Mouse (Mus musculus) MEL (cell line): ENCODE measurements around the gene Atp6v1g2. TPM values are rescaled to one million over a fixed set of nuclear protein-coding genes. Genes with fewer than 3 reads are reported as not detected.

ENCODE experiments used
- DNase-seq: peaks from one replicate; pipeline ENCODE4 v3.0.0; 2011; ENCODE audit warnings: low read depth, low spot score
- H3K27ac ChIP-seq: 2 replicates; pipeline ENCODE4 v1.5.1; 2012; ENCODE audit warnings: low read depth, mild to moderate bottlenecking, control low read depth, low read length, moderate library complexity; ENCODE audit not compliant: control insufficient read depth
- H3K27me3 ChIP-seq, 2 experiments: fragments of 150-350 bp in 1 of 2; sonication (generic) in 1 of 2; 2 replicates each; pipeline ENCODE4 v1.6.1; 2012; ENCODE audit warnings: low read length in 2 of 2, mild to moderate bottlenecking in 2 of 2, improper control_type of control experiment in 1 of 2, moderate library complexity in 1 of 2; ENCODE audit not compliant: insufficient read depth in 2 of 2, control insufficient read depth in 1 of 2
- H3K36me3 ChIP-seq, 2 experiments: 2 replicates each; pipeline ENCODE4 v1.6.1; 2012 to 2014; ENCODE audit warnings: low read length in 2 of 2, improper control_type of control experiment in 1 of 2, inconsistent platforms in 1 of 2, mild to moderate bottlenecking in 1 of 2; ENCODE audit not compliant: insufficient read depth in 2 of 2, control insufficient read depth in 1 of 2
- H3K4me1 ChIP-seq, 2 experiments: fragments of 150-350 bp in 1 of 2; sonication (generic) in 1 of 2; 2 replicates each; pipeline ENCODE4 v1.6.1; 2012; ENCODE audit warnings: low read length in 2 of 2, improper control_type of control experiment in 1 of 2, mild to moderate bottlenecking in 1 of 2; ENCODE audit not compliant: insufficient read depth in 2 of 2, control insufficient read depth in 1 of 2
- H3K4me3 ChIP-seq, 2 experiments: fragments of 150-350 bp in 1 of 2; sonication (generic) in 1 of 2; 2 replicates each; pipeline ENCODE4 v1.5.1; 2012; ENCODE audit warnings: low read depth in 2 of 2, low read length in 2 of 2, mild to moderate bottlenecking in 2 of 2, moderate library complexity in 2 of 2, control low read depth in 1 of 2, improper control_type of control experiment in 1 of 2; ENCODE audit not compliant: control insufficient read depth in 1 of 2, insufficient read depth in 1 of 2
- H3K79me2 ChIP-seq: 2 replicates; pipeline ENCODE4 v1.6.1; 2012; ENCODE audit warnings: mild to moderate bottlenecking, low read length, moderate library complexity; ENCODE audit not compliant: control insufficient read depth, poor library complexity, insufficient read depth
- H3K9ac ChIP-seq: 2 replicates; pipeline ENCODE4 v1.6.1; 2012; ENCODE audit warnings: low read depth, mild to moderate bottlenecking, control low read depth, low read length, moderate library complexity; ENCODE audit not compliant: control insufficient read depth, poor library complexity, severe bottlenecking
- H3K9me3 ChIP-seq: fragments of 150-350 bp; sonication (generic); replicated peaks from 2 replicates; pipeline ENCODE4 v1.6.1; 2012; ENCODE audit warnings: mild to moderate bottlenecking, low read length, improper control_type of control experiment, moderate library complexity; ENCODE audit not compliant: insufficient read depth
- BHLHE40 ChIP-seq: IDR thresholded peaks from 2 replicates; pipeline ENCODE4 v1.6.1; 2012; ENCODE audit warnings: low read depth, mild to moderate bottlenecking, inconsistent platforms, low read length, improper control_type of control experiment, borderline replicate concordance
- CHD1 ChIP-seq: IDR thresholded peaks from 2 replicates; pipeline ENCODE4 v1.6.1; 2012; ENCODE audit warnings: low read depth, mild to moderate bottlenecking, inconsistent platforms, low read length, improper control_type of control experiment
- CHD2 ChIP-seq: IDR thresholded peaks from 2 replicates; pipeline ENCODE4 v1.6.1; 2011; ENCODE audit warnings: low read length, improper control_type of control experiment
- ELF1 ChIP-seq: IDR thresholded peaks from 2 replicates; pipeline ENCODE4 v1.6.1; 2014; ENCODE audit warnings: low read depth, mild to moderate bottlenecking, inconsistent platforms, low read length, improper control_type of control experiment, moderate library complexity
- EP300 ChIP-seq, 2 experiments: IDR thresholded peaks; 2 replicates each; pipeline ENCODE4 v1.6.1; 2011; ENCODE audit warnings: improper control_type of control experiment in 2 of 2, low read length in 2 of 2, low read depth in 1 of 2, mild to moderate bottlenecking in 1 of 2
- ETS1 ChIP-seq: IDR thresholded peaks from 2 replicates; pipeline ENCODE4 v1.6.1; 2012; ENCODE audit warnings: low read depth, mild to moderate bottlenecking, inconsistent platforms, low read length, improper control_type of control experiment, moderate library complexity
- GABPA ChIP-seq: IDR thresholded peaks from 2 replicates; pipeline ENCODE4 v1.6.1; 2012; ENCODE audit warnings: low read depth, mild to moderate bottlenecking, inconsistent platforms, low read length, improper control_type of control experiment, moderate library complexity
- HCFC1 ChIP-seq: IDR thresholded peaks from 2 replicates; pipeline ENCODE4 v1.6.1; 2012; ENCODE audit warnings: low read depth, mild to moderate bottlenecking, inconsistent platforms, low read length, improper control_type of control experiment, moderate library complexity
- KAT2A ChIP-seq: conservative IDR thresholded peaks from 2 replicates; pipeline ENCODE4 v1.6.1; 2012; ENCODE audit warnings: low read depth, low read length, improper control_type of control experiment, inconsistent platforms
- MAFK ChIP-seq: IDR thresholded peaks from 2 replicates; pipeline ENCODE4 v1.6.1; 2011; ENCODE audit warnings: low read depth, mild to moderate bottlenecking, low read length, improper control_type of control experiment, borderline replicate concordance
- MEF2A ChIP-seq: IDR thresholded peaks from 2 replicates; pipeline ENCODE4 v1.6.1; 2014; ENCODE audit warnings: low read depth, mild to moderate bottlenecking, inconsistent platforms, low read length, improper control_type of control experiment; ENCODE audit not compliant: poor library complexity, insufficient replicate concordance, severe bottlenecking; ENCODE audit errors: extremely low read depth
- MXI1 ChIP-seq: IDR thresholded peaks from 2 replicates; pipeline ENCODE4 v1.6.1; 2011; ENCODE audit warnings: mild to moderate bottlenecking, low read depth, low read length, improper control_type of control experiment
- MYB ChIP-seq: IDR thresholded peaks from 2 replicates; pipeline ENCODE4 v1.6.1; 2011; ENCODE audit warnings: mild to moderate bottlenecking, low read depth, low read length, improper control_type of control experiment
- NELFE ChIP-seq: IDR thresholded peaks from 2 replicates; pipeline ENCODE4 v1.6.1; 2011; ENCODE audit warnings: low read depth, low read length, improper control_type of control experiment
- NRF1 ChIP-seq: IDR thresholded peaks from 2 replicates; pipeline ENCODE4 v1.6.1; 2014; ENCODE audit warnings: low read depth, mild to moderate bottlenecking, inconsistent platforms, low read length, improper control_type of control experiment, moderate library complexity; ENCODE audit not compliant: poor library complexity, insufficient read depth, severe bottlenecking
- RAD21 ChIP-seq: IDR thresholded peaks from 2 replicates; pipeline ENCODE4 v1.6.1; 2011; ENCODE audit warnings: mild to moderate bottlenecking, low read depth, low read length, improper control_type of control experiment
- RCOR1 ChIP-seq: IDR thresholded peaks from 2 replicates; pipeline ENCODE4 v1.6.1; 2012; ENCODE audit warnings: low read depth, mild to moderate bottlenecking, inconsistent platforms, low read length, improper control_type of control experiment
- SIN3A ChIP-seq: IDR thresholded peaks from 2 replicates; pipeline ENCODE4 v1.6.1; 2012; ENCODE audit warnings: low read length, improper control_type of control experiment, inconsistent platforms
- TAL1 ChIP-seq: IDR thresholded peaks from 2 replicates; pipeline ENCODE4 v1.6.1; 2012; ENCODE audit warnings: mild to moderate bottlenecking, inconsistent platforms, low read length, moderate library complexity, mixed read lengths
- TBP ChIP-seq: IDR thresholded peaks from 2 replicates; pipeline ENCODE4 v1.8.0; 2011; ENCODE audit warnings: low read depth, low read length, improper control_type of control experiment
- UBTF ChIP-seq: IDR thresholded peaks from 2 replicates; pipeline ENCODE4 v1.6.1; 2012; ENCODE audit warnings: low read depth, mild to moderate bottlenecking, inconsistent platforms, low read length, improper control_type of control experiment, moderate library complexity, borderline replicate concordance; ENCODE audit not compliant: insufficient read depth
- USF1 ChIP-seq: IDR thresholded peaks from 2 replicates; pipeline ENCODE4 v1.6.1; 2014; ENCODE audit warnings: low read depth, mild to moderate bottlenecking, inconsistent platforms, low read length, improper control_type of control experiment, moderate library complexity
- USF2 ChIP-seq, 2 experiments: IDR thresholded peaks; 2 replicates each; pipeline ENCODE4 v1.6.1; 2011 to 2012; ENCODE audit warnings: improper control_type of control experiment in 2 of 2, low read length in 2 of 2, borderline replicate concordance in 1 of 2, inconsistent platforms in 1 of 2, low read depth in 1 of 2, mild to moderate bottlenecking in 1 of 2; ENCODE audit not compliant: insufficient read depth in 1 of 2
- ZC3H11A ChIP-seq: IDR thresholded peaks from 2 replicates; pipeline ENCODE4 v1.6.1; 2012; ENCODE audit warnings: low read depth, mild to moderate bottlenecking, inconsistent platforms, low read length, improper control_type of control experiment
- ZKSCAN1 ChIP-seq: IDR thresholded peaks from 2 replicates; pipeline ENCODE4 v1.6.1; 2012; ENCODE audit warnings: low read depth, mild to moderate bottlenecking, inconsistent platforms, low read length, improper control_type of control experiment, moderate library complexity
- ZMIZ1 ChIP-seq: IDR thresholded peaks from 2 replicates; pipeline ENCODE4 v1.6.1; 2012; ENCODE audit warnings: low read depth, mild to moderate bottlenecking, inconsistent platforms, low read length, improper control_type of control experiment, moderate library complexity
- ZNF384 ChIP-seq: IDR thresholded peaks from 2 replicates; pipeline ENCODE4 v1.6.1; 2012; ENCODE audit warnings: low read depth, mild to moderate bottlenecking, inconsistent platforms, low read length, improper control_type of control experiment
- polyA plus RNA-seq, 2 experiments: library from polyadenylated mRNA; stranded (reverse) in 1 of 2; unstranded in 1 of 2; fragments of >175 nt in 1 of 2; fragments of >200 nt in 1 of 2; gene quantifications; 2 replicates each; pipeline versions ENCODE4 v1.2.1 to v1.2.4; 2012; ENCODE audit warnings: low replicate concordance in 2 of 2, low read depth in 1 of 2; ENCODE audit not compliant: insufficient read length in 2 of 2, insufficient read depth in 1 of 2, missing spikeins in 1 of 2
- total RNA-seq: library from RNA; depleted of rRNA; stranded (reverse); fragments of 300-350 nt; gene quantifications from 2 replicates; pipeline ENCODE4 v1.2.3, GENCODE M21; 2012

Atp6v1g2 gene
- total and polyA plus RNA-seq, 3 experiments, result 0.46 to 4.7 TPM; not detected in 1

- no peak for DNase-seq
- TF ChIP-seq CHD1 (no peak), EP300 (IDR thresholded peaks at IDR 0.05; ENCODE audit: low read depth in 1 of 2, low read length in 2 of 2) (no peak), TAL1 (no peak), USF2 (IDR thresholded peaks at IDR 0.05; ENCODE audit: borderline replicate concordance in 1 of 2, insufficient read depth in 1 of 2, low read depth in 1 of 2, low read length in 2 of 2) (no peak), MYB (no peak), BHLHE40 (no peak), NELFE (no peak), MAFK (no peak), TBP (no peak), ELF1 (no peak), GABPA (no peak), ZMIZ1 (no peak)
- Histone ChIP-seq H3K79me2 (no peaks in the 10 kb centered on the region; the same call in 1 of the 2 replicates), H3K27me3 (no peaks in the 10 kb centered on the region), H3K9me3 (no peaks in the 10 kb centered on the region), H3K27ac (no peak overlapping the region), H3K4me1 (peaks cover 10 to 25% of the 10 kb centered on the region in 2 experiments), H3K36me3 (peaks cover 0 to 13% of the 10 kb centered on the region in 2 experiments; a peak in 2 of 4 replicates), H3K9ac (no peak overlapping the region), H3K4me3 (no peak overlapping the region)
Observed at GRCm38 (mm10) chr17:35205380-35205769, 28.1 kb upstream of the Atp6v1g2 start.

DNA sequence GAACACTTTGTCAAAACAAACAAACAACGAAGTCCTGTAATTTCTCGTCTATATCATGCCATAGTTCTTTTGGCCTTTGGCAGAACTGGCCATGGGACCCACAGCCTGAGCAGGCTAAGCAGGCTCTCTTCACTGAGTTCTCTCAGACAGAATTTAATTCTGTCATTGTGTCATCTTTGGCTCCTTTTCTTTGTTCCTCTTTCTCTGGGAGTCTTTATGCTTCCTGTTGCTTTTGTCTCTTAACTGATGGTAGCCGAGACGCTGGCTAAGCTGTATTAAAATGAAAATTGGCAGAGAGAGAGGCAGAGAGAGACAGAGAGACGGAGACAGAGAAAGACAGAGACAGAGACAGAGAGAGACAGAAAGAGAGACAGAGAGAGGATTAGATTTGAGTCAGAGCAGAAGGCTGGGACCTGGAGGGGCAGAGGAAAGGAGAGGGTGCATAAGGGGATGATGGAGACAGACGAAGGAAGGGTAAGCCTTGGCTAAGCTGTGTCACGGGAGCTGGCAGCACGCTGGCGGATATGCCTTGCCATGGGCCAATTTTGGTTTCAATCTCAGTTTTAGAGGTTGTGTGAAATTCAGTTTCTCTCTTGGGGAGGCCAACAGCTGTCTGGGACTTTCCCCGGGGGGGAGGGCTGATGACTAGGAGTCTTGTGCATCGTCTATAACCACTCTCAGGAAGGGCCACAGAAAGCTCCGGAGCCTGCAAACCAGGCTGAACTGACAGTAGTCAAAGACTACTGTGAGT lies 23.5 kb upstream of the Atp6v1g2 start:
- peaks cover 0 to 11% of the 10 kb centered on the region in 2 experiments; a peak in 2 of 4 replicates for H3K36me3 ChIP-seq
- H3K79me2 ChIP-seq, result no peaks in the 10 kb centered on the region; the same call in 1 of the 2 replicates
- H3K27me3 ChIP-seq, result no peaks in the 10 kb centered on the region
- peaks cover 7 to 20% of the 10 kb centered on the region in 2 experiments for H3K4me1 ChIP-seq
- peak; percentile 88 for DNase-seq
- no peaks in the 10 kb centered on the region for H3K9me3 ChIP-seq
- peak overlapping the region; percentile 84 for H3K27ac ChIP-seq
- H3K4me3 ChIP-seq, result peak overlapping the region; percentile 52 to 65
- H3K9ac ChIP-seq, result peak overlapping the region; percentile 58
- TF ChIP-seq USF2 (IDR thresholded peaks at IDR 0.05; ENCODE audit: borderline replicate concordance in 1 of 2, insufficient read depth in 1 of 2, low read depth in 1 of 2, low read length in 2 of 2) (no peak), MAFK (no peak), RAD21 (no peak), ELF1 (0 out of 2 replicates have a peak, but pooled peaks have one; percentile 27), NRF1 (no peak), CHD2 (no peak), TAL1 (no peak), ZKSCAN1 (no peak), KAT2A (no peak), USF1 (no peak), ZMIZ1 (no peak), ETS1 (peak; percentile 92), EP300 (IDR thresholded peaks at IDR 0.05; ENCODE audit: low read depth in 1 of 2, low read length in 2 of 2) (peak; percentile 48 to 54), RCOR1 (peak; percentile 48; the same call in 1 of the 2 replicates), ZC3H11A (no peak), MXI1 (no peak; the same call in 1 of the 2 replicates), TBP (peak; percentile 54; the same call in 1 of the 2 replicates), SIN3A (peak; percentile 91), ZNF384 (no peak), GABPA (no peak), HCFC1 (peak; percentile 54; the same call in 1 of the 2 replicates), MEF2A (no peak), UBTF (no peak)
